Mouse (Mus musculus) left cerebral cortex, adult 18-20 months (tissue): ENCODE measurements at regions not wholly inside any gene's neighbourhood (a gene's known extent, or its start where the extent isn't known, plus 50 kb on each side); places are given as distances from the start of the nearest gene placed in this dataset.

ENCODE experiments used
- DNase-seq, 2 experiments: peaks; one replicate each; pipeline ENCODE4 v3.0.0; 2021 to 2022; ENCODE audit warnings: low spot score in 2 of 2, mixed read lengths in 1 of 2

- peak in 1 of 2 experiments; percentile 4 for DNase-seq
Observed at GRCm38 (mm10) chr13:97656618-97657017, 103.8 kb downstream of the Gm10260 start.

- peak; percentile 58 to 67 for DNase-seq
Observed at GRCm38 (mm10) chr13:97652279-97652678, 108.2 kb downstream of the Gm10260 start.

GRCm38 (mm10) chr13:97651761-97652160 is 108.7 kb downstream of the Gm10260 start:
- DNase-seq, result no peak

GRCm38 (mm10) chr13:97651176-97651575 is 109.3 kb downstream of the Gm10260 start:
- DNase-seq, result peak in 1 of 2 experiments; percentile 0

- DNase-seq, result peak in 1 of 2 experiments; percentile 1
Observed at GRCm38 (mm10) chr13:97650191-97650590, 110.2 kb downstream of the Gm10260 start.

GRCm38 (mm10) chr13:97647486-97647885 is 112.9 kb downstream of the Gm10260 start:
- DNase-seq, result no peak

- DNase-seq, result no peak
Observed at GRCm38 (mm10) chr13:97646021-97646385, 114.4 kb downstream of the Gm10260 start.

- DNase-seq, result peak in 1 of 2 experiments; percentile 1
Observed at GRCm38 (mm10) chr13:97645107-97646020, 115.1 kb downstream of the Gm10260 start.

- peak in 1 of 2 experiments; percentile 1 for DNase-seq
Observed at GRCm38 (mm10) chr13:97640236-97640635, 120.2 kb downstream of the Gm10260 start.

GRCm38 (mm10) chr13:97639656-97640055 is 120.8 kb downstream of the Gm10260 start:
- DNase-seq, result peak in 1 of 2 experiments; percentile 0

GRCm38 (mm10) chr13:97638457-97639088 is 121.9 kb downstream of the Gm10260 start:
- no peak for DNase-seq

- no peak for DNase-seq
Observed at GRCm38 (mm10) chr13:97637506-97637905, 122.9 kb downstream of the Gm10260 start.

GRCm38 (mm10) chr13:97634041-97634788 is 126.2 kb downstream of the Gm10260 start:
- DNase-seq, result peak; percentile 61 to 63

- DNase-seq, result no peak
Observed at GRCm38 (mm10) chr13:97633551-97633950, 126.9 kb downstream of the Gm10260 start.

- peak in 1 of 2 experiments; percentile 61 for DNase-seq
Observed at GRCm38 (mm10) chr13:97631872-97632402, 128.5 kb downstream of the Gm10260 start.

- no peak for DNase-seq
Observed at GRCm38 (mm10) chr13:97630921-97631320, 129.5 kb downstream of the Gm10260 start.

GRCm38 (mm10) chr13:97628608-97629007 is 131.8 kb downstream of the Gm10260 start:
- DNase-seq, result peak; percentile 48 to 55

- no peak for DNase-seq
Observed at GRCm38 (mm10) chr13:97627247-97627646, 133.2 kb downstream of the Gm10260 start.

- DNase-seq, result no peak
Observed at GRCm38 (mm10) chr13:97626786-97627185, 133.6 kb downstream of the Gm10260 start.

- no peak for DNase-seq
Observed at GRCm38 (mm10) chr13:97626116-97626515, 134.3 kb downstream of the Gm10260 start.

- DNase-seq, result no peak
Observed at GRCm38 (mm10) chr13:97625391-97625790, 135.0 kb downstream of the Gm10260 start.
